8 mouse cellular contexts compared by ENCODE assay signal in genomic region chr6:47835984-47836521, GRCm38 (mm10). TPM values are rescaled to one million over a fixed set of nuclear protein-coding genes. Genes with fewer than 3 reads are reported as not detected.
DNase-seq lines count a peak whose midpoint lies in the region; ATAC-seq lines count a peak whose summit lies in the region.

No protein-coding gene starts in this region.

- peak; percentile 68 for DNase-seq in ZHBTc4 (ENCODE audit: low read depth, low spot score)
- DNase-seq in cerebellum, postnatal 25 days: peak; percentile 82
- peak; percentile 28 to 29 for DNase-seq in frontal cortex, postnatal 25 days (ENCODE audit: low spot score in 2 of 2)
- peak; percentile 51 to 54 for DNase-seq in left cerebral cortex, postnatal 14 days (ENCODE audit: low spot score in 2 of 2)
- peak; percentile 65 to 71 for DNase-seq in right cerebral cortex, postnatal 10 days (ENCODE audit: low spot score in 2 of 2)
- peak; percentile 30 to 58 for DNase-seq in urinary bladder, postnatal 4 days (ENCODE audit: low spot score in 2 of 2)

- peak; percentile 41 for ATAC-seq in inflammation-experienced regulatory T-cells, adult 6 months
- peak; percentile 47 for ATAC-seq in megakaryocyte progenitor cell, adult 5-6 weeks (replicated peaks; ENCODE audit: poor library complexity)

- intact Hi-C loops in left cerebral cortex, postnatal 14 days (cut with DNase I): no loop called here

RNA-seq across cellular contexts. Expression of gene Zfp398, which starts 0.6 kb away (rescaled TPM):
- polyA plus RNA-seq in inflammation-experienced regulatory T-cells, adult 6 months (2017; shearing (Covaris generic)): 10 to 100 TPM in 2 of 3 experiments, 1 to 10 TPM in 1; 7.2 to 16.0 (median 12.8) TPM
- 10 to 100 TPM; 18.4 to 20.6 TPM for total RNA-seq in left cerebral cortex, postnatal 14 days (2021)
- 18.2 and 24.0 TPM in 2 replicates for total RNA-seq in megakaryocyte progenitor cell, adult 5-6 weeks (2015)
- total RNA-seq in megakaryocyte progenitor cell, adult 5-6 weeks (2017): 13.7 and 18.3 TPM in 2 replicates

RNA-seq across cellular contexts. Expression of gene Zfp786, which starts 5.4 kb away (rescaled TPM):
- under 1 TPM in 2 of 3 experiments, not detected in 1; 0.11 to 0.34 TPM for polyA plus RNA-seq in inflammation-experienced regulatory T-cells, adult 6 months (2017; shearing (Covaris generic))
- total RNA-seq in left cerebral cortex, postnatal 14 days (2021): 1 to 10 TPM; 3.9 to 4.2 TPM
- 0.81 and 1.5 TPM in 2 replicates for total RNA-seq in megakaryocyte progenitor cell, adult 5-6 weeks (2015)
- total RNA-seq in megakaryocyte progenitor cell, adult 5-6 weeks (2017): 2.3 and 2.7 TPM in 2 replicates

RNA-seq across cellular contexts. Expression of gene Pdia4, which starts 22.8 kb away (rescaled TPM):
- polyA plus RNA-seq in inflammation-experienced regulatory T-cells, adult 6 months (2017; shearing (Covaris generic)): 100 to 1,000 TPM; 141 to 180 (median 169) TPM
- total RNA-seq in left cerebral cortex, postnatal 14 days (2021): 10 to 100 TPM; 51.5 to 54.3 TPM
- total RNA-seq in megakaryocyte progenitor cell, adult 5-6 weeks (2015): 158 and 161 TPM in 2 replicates
- total RNA-seq in megakaryocyte progenitor cell, adult 5-6 weeks (2017): 480 and 490 TPM in 2 replicates

RNA-seq across cellular contexts. Expression of gene Zfp282, which starts 41.0 kb away (rescaled TPM):
- 1 to 10 TPM; 2.2 to 2.7 (median 2.6) TPM for polyA plus RNA-seq in inflammation-experienced regulatory T-cells, adult 6 months (2017; shearing (Covaris generic))
- 10 to 100 TPM; 24.5 to 26.0 TPM for total RNA-seq in left cerebral cortex, postnatal 14 days (2021)
- total RNA-seq in megakaryocyte progenitor cell, adult 5-6 weeks (2015): 6.5 and 7.6 TPM in 2 replicates
- total RNA-seq in megakaryocyte progenitor cell, adult 5-6 weeks (2017): 10.9 and 12.2 TPM in 2 replicates

Comparison
In these comparisons a context has a peak if more than half of its experiments do, and no peak if none do; other contexts are left out.
1. Peak in every context shown above with its lines: DNase-seq and ATAC-seq.
2. DNase-seq: peak in every context shown above with its lines; median percentile 82 in cerebellum, postnatal 25 days; 68 in ZHBTc4; 68 in right cerebral cortex, postnatal 10 days; 52 in left cerebral cortex, postnatal 14 days; 44 in urinary bladder, postnatal 4 days; 28 in frontal cortex, postnatal 25 days.